Mouse (Mus musculus) lung, postnatal 0 days (tissue): ENCODE measurements around the gene Ppp2r3d.

Experiments used
- CTCF ChIP-seq: IDR thresholded peaks from 2 replicates; pipeline ENCODE4 v1.5.1; 2016; ENCODE audit warnings: antibody characterized with exemption, mild to moderate bottlenecking
- EP300 ChIP-seq: IDR thresholded peaks from 2 replicates; pipeline ENCODE4 v1.6.1; 2016; ENCODE audit warnings: antibody characterized with exemption, mild to moderate bottlenecking, control low read depth

DNA sequence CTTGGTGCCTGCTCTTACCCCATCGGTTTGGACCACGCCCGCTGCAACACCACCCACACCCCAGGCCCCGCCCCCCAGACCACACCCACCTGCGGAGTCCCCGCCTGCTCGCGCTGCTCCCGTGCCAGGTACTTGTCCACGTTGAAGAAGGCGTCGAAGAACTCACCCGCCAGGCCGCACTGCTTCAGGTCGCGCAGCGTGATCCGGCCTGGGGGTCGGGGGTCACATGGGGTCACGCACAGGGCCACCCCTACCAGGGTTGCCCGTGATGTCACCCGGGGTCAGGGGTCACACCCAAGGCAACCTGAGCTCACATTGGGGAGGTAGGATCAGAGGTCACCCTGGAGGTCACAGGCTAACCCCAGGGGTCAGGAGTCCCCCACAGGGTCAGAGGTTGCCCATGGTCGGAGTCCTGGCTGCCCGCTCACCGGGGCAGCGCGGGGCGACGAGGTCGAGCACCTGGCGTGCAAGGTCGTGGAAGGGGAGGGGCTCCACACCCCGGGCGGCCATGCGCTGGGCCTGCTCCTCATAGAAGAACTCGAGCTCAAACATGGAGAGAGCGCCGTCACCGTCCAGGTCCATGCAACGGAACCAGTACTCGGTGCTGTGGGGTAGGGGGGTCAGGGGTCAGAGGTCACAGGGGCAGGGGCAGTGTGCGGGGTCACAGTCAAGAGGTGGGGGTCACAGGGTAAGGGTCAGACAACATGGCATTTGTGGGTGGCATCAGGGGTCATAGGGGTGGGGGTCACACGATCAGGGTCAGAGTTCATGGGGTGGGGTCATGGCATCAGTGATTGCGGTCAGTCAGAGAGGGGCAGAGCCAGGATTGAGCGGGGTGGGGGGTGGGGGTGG, 34.8 kb downstream of the Ppp2r3d start:
- TF ChIP-seq CTCF (no peak), EP300 (no peak)
